Mouse (Mus musculus): ENCODE results near the gene Fmnl2.

- no peak for TF ChIP-seq TAL1 (IDR thresholded peaks at IDR 0.05; ENCODE audit: low read length)
- TF ChIP-seq GATA1 (IDR thresholded peaks at IDR 0.05; ENCODE audit: low read length): no peak
Observed at GRCm38 (mm10) chr2:52935906-52936305, 78.2 kb downstream of the Fmnl2 start.
